Mouse (Mus musculus): ENCODE data around the gene Jak3. TPM values are rescaled to one million over a fixed set of nuclear protein-coding genes. Genes with fewer than 3 reads are reported as not detected.

Jak3 gene
- polyA plus RNA-seq, 1 experiment = 56.6 TPM

GRCm38 (mm10) chr8:71711574-71711973 lies 35.5 kb downstream of the Jak3 start:
- H3K4me1 ChIP-seq (ENCODE audit: control insufficient read depth, insufficient read depth, low read length) = no peaks in the 10 kb centered on the region
- DNase-seq = no peak
- 77% methylated on average over 2 of the region's 2 CpGs for WGBS
- no peak overlapping the region for H3K4me3 ChIP-seq (replicated peaks; ENCODE audit: extremely low read depth, low read depth, low read length)
- TF ChIP-seq CTCF (IDR thresholded peaks at IDR 0.05; ENCODE audit: insufficient read depth, low read length) = no peak
- no peak for TF ChIP-seq POLR2A (IDR thresholded peaks at IDR 0.05; ENCODE audit: borderline replicate concordance, extremely low read depth, low read depth, low read length)

GRCm38 (mm10) chr8:71715531-71715930 lies 39.4 kb downstream of the Jak3 start:
- Histone ChIP-seq H3K4me3 (replicated peaks; ENCODE audit: extremely low read depth, low read depth, low read length) (no peak overlapping the region), H3K4me1 (ENCODE audit: control insufficient read depth, insufficient read depth, low read length) (no peaks in the 10 kb centered on the region)
- no peak for TF ChIP-seq POLR2A (IDR thresholded peaks at IDR 0.05; ENCODE audit: borderline replicate concordance, extremely low read depth, low read depth, low read length)
- no peak for TF ChIP-seq CTCF (IDR thresholded peaks at IDR 0.05; ENCODE audit: insufficient read depth, low read length)
- 37% methylated on average over 8 of the region's 8 CpGs for WGBS
- no peak for DNase-seq

DNA sequence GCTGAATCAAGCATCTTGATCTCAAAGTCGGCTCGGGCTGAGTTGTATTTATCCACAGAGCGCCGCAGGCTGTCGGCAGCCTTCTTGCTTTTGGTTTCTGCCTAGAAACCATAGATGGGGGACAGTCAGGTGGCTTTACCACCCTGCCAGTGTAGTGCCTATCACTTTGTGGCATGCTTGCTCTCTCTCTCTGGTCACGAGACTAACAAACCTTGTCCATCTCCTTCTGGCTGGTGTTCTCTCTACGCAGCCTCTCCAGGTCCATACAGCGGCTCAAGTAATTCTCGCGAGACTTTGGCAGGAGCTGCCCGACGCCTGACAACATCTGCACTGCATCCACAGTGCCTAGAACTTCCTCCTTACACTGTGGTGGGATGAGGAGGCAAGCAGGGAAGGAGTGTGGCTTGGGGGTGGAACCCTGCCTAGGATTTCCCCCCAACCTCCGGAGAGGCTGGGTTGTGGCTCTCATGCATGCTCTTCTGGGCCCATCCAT lies 40.5 kb downstream of the Jak3 start:
- no peak for DNase-seq
- TF ChIP-seq CTCF (IDR thresholded peaks at IDR 0.05; ENCODE audit: insufficient read depth, low read length) = no peak
- TF ChIP-seq POLR2A (IDR thresholded peaks at IDR 0.05; ENCODE audit: borderline replicate concordance, extremely low read depth, low read depth, low read length) = no peak
- H3K4me1 ChIP-seq (ENCODE audit: control insufficient read depth, insufficient read depth, low read length) = no peaks in the 10 kb centered on the region
- H3K4me3 ChIP-seq (replicated peaks; ENCODE audit: extremely low read depth, low read depth, low read length) = no peak overlapping the region
- WGBS = 80% methylated on average over 13 of the region's 13 CpGs

GRCm38 (mm10) chr8:71717096-71717495 lies 41.0 kb downstream of the Jak3 start:
- TF ChIP-seq CTCF (IDR thresholded peaks at IDR 0.05; ENCODE audit: insufficient read depth, low read length) (no peak), POLR2A (IDR thresholded peaks at IDR 0.05; ENCODE audit: borderline replicate concordance, extremely low read depth, low read depth, low read length) (no peak)
- WGBS = 65% methylated on average over 12 of the region's 12 CpGs
- DNase-seq = no peak
- Histone ChIP-seq H3K4me3 (replicated peaks; ENCODE audit: extremely low read depth, low read depth, low read length) (no peak overlapping the region), H3K4me1 (ENCODE audit: control insufficient read depth, insufficient read depth, low read length) (no peaks in the 10 kb centered on the region)

- WGBS = 42% methylated on average over 3 of the region's 3 CpGs
- TF ChIP-seq POLR2A (IDR thresholded peaks at IDR 0.05; ENCODE audit: borderline replicate concordance, extremely low read depth, low read depth, low read length) (no peak), CTCF (IDR thresholded peaks at IDR 0.05; ENCODE audit: insufficient read depth, low read length) (no peak)
- Histone ChIP-seq H3K4me3 (replicated peaks; ENCODE audit: extremely low read depth, low read depth, low read length) (no peak overlapping the region), H3K4me1 (ENCODE audit: control insufficient read depth, insufficient read depth, low read length) (no peaks in the 10 kb centered on the region)
- no peak for DNase-seq
Measured at GRCm38 (mm10) chr8:71718252-71718651, 42.2 kb downstream of the Jak3 start.

- 39% methylated on average over 4 of the region's 4 CpGs for WGBS
- TF ChIP-seq CTCF (IDR thresholded peaks at IDR 0.05; ENCODE audit: insufficient read depth, low read length) (no peak), POLR2A (IDR thresholded peaks at IDR 0.05; ENCODE audit: borderline replicate concordance, extremely low read depth, low read depth, low read length) (no peak)
- Histone ChIP-seq H3K4me3 (replicated peaks; ENCODE audit: extremely low read depth, low read depth, low read length) (no peak overlapping the region), H3K4me1 (ENCODE audit: control insufficient read depth, insufficient read depth, low read length) (no peaks in the 10 kb centered on the region)
- DNase-seq = no peak
Measured at GRCm38 (mm10) chr8:71719218-71719617, 43.1 kb downstream of the Jak3 start.

DNA sequence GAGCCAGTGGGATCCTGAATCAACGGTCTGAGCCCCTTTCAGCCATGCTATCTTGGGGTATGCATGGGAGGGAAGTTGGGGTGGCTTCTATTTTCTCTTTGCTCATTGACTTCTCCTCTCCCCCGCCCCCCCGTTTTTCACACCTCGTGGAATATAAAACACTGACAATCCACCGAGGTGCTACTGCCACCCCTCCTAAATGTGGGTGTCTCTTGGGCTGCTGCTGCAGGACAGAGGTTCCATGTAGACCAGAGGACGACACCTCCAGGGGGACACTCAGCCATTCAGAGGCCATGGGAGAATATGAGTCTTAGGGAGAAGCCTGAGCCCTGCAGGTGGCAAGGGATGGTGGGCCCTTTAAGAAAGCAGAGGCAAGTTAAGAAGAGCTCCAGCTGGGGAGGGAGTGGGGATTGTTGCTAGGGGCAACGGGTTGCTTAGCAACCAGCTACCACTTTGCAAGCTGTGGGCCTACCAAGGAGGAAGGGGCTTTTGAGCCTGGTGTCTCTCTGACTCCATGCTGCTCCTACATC lies 43.9 kb downstream of the Jak3 start:
- Histone ChIP-seq H3K4me1 (ENCODE audit: control insufficient read depth, insufficient read depth, low read length) (no peaks in the 10 kb centered on the region), H3K4me3 (replicated peaks; ENCODE audit: extremely low read depth, low read depth, low read length) (no peak overlapping the region)
- 49% methylated on average over 7 of the region's 7 CpGs for whole genome bisulfite sequencing
- TF ChIP-seq POLR2A (IDR thresholded peaks at IDR 0.05; ENCODE audit: borderline replicate concordance, extremely low read depth, low read depth, low read length) (no peak), CTCF (IDR thresholded peaks at IDR 0.05; ENCODE audit: insufficient read depth, low read length) (no peak)
- no peak for DNase-seq

DNA sequence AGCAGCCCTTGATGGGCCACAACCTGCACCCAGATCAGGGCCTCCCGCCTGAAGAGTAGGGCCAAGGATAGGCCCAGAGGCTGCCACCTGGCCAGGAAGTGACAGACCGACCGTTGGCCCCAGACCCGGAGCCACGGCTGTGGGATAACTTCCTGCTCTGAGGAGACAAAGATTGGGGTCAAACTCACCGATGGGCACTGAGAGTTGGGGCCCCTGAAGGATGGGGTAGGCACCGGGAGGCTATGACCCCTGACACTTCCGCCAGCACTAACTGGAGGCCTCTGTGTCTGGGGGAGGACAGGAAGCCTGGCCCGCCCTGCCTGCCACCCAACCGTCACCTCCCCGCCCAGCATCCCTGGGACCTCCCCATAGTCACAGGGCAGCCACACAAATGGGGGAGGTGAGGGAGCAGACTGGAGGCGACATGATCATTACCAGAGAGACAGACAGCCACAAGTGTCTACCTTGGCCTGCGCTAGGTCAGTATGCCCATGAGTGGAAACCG lies 47.0 kb downstream of the Jak3 start:
- peak overlapping the region; percentile 2 for H3K4me3 ChIP-seq (replicated peaks; ENCODE audit: extremely low read depth, low read depth, low read length)
- no peak for TF ChIP-seq POLR2A (IDR thresholded peaks at IDR 0.05; ENCODE audit: borderline replicate concordance, extremely low read depth, low read depth, low read length)
- no peak for TF ChIP-seq CTCF (IDR thresholded peaks at IDR 0.05; ENCODE audit: insufficient read depth, low read length)
- DNase-seq = no peak

GRCm38 (mm10) chr8:71724389-71724788 lies 48.3 kb downstream of the Jak3 start:
- Histone ChIP-seq H3K4me1 (ENCODE audit: control insufficient read depth, insufficient read depth, low read length) (peaks cover 3% of the 10 kb centered on the region), H3K4me3 (replicated peaks; ENCODE audit: extremely low read depth, low read depth, low read length) (no peak overlapping the region)
- DNase-seq = no peak
- no peak for TF ChIP-seq POLR2A (IDR thresholded peaks at IDR 0.05; ENCODE audit: borderline replicate concordance, extremely low read depth, low read depth, low read length)
- TF ChIP-seq CTCF (IDR thresholded peaks at IDR 0.05; ENCODE audit: insufficient read depth, low read length) = no peak
- 52% methylated on average over 4 of the region's 4 CpGs for WGBS

More for the DNA sequence above, 47.0 kb downstream of the Jak3 start:
- H3K4me1 ChIP-seq (ENCODE audit: control insufficient read depth, insufficient read depth, low read length) = no peaks in the 10 kb centered on the region
- WGBS = 50% methylated on average over 14 of the region's 14 CpGs

Measured in lung, adult 2 months (tissue).